Mouse (Mus musculus) lung, postnatal 0 days (tissue): Measurements from ENCODE around the gene Mgat4c.

Source experiments
- CTCF ChIP-seq: IDR thresholded peaks from 2 replicates; pipeline ENCODE4 v1.5.1; 2016; ENCODE audit warnings: antibody characterized with exemption, mild to moderate bottlenecking
- EP300 ChIP-seq: IDR thresholded peaks from 2 replicates; pipeline ENCODE4 v1.6.1; 2016; ENCODE audit warnings: antibody characterized with exemption, mild to moderate bottlenecking, control low read depth

GRCm38 (mm10) chr10:101808768-101809167 lies 127.5 kb downstream of the Mgat4c start:
- TF ChIP-seq CTCF (no peak), EP300 (no peak)
